Mouse (Mus musculus) bone marrow, adult 2 months (tissue): ENCODE data around the gene Il2ra.

ENCODE experiments used
- CTCF ChIP-seq: fragments of 200-500 bp; IDR thresholded peaks from 2 replicates; pipeline ENCODE4 v1.5.1; 2011; ENCODE audit warnings: low read length, control low read depth; ENCODE audit not compliant: control insufficient read depth, insufficient read depth
- POLR2A ChIP-seq: fragments of 200-500 bp; IDR thresholded peaks from 2 replicates; pipeline ENCODE4 v1.6.1; 2011; ENCODE audit warnings: low read depth, mild to moderate bottlenecking, control low read depth, low read length, borderline replicate concordance; ENCODE audit not compliant: control insufficient read depth

DNA sequence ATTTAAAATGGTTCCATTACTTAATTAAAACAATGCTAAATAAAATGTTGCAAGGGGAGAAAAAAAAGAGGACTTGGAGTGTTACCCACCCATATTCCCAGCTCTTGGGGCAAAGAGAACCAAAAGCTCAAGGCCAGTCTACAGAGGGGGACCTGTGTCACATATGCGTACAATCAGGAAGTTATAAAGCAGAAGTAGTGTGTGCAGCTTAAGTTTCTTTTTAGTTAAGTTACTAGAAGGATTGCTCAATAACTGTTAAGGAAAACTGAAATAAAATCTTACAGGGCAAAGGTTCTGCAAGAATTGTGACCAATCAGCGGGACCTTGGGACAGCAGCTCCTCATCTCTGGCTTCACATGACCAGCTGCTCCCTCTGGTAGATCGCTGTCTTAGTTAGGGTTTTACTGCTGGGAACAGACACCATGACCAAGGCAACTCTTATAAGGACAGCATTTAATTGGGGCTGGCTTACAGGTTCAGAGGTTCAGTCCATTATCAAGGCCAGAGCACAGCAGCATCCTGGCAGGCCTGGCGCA, 97.0 kb downstream of the Il2ra start:
- no peak for TF ChIP-seq POLR2A
- no peak for TF ChIP-seq CTCF
